Mouse (Mus musculus): ENCODE data around the gene Cyba.

GRCm38 (mm10) chr8:122439336-122439735 lies 6.6 kb upstream of the Cyba start:
- TF ChIP-seq CTCF (IDR thresholded peaks at IDR 0.05; ENCODE audit: borderline replicate concordance, insufficient read depth, low read length), result no peak
- TF ChIP-seq POLR2A (IDR thresholded peaks at IDR 0.05; ENCODE audit: low read depth, low read length), result no peak

Data from embryonic fibroblast, embryonic 13.5 days (primary cell).